Mouse (Mus musculus) 3134 (cell line): ENCODE results near the gene Dhrs7b.
A peak's percentile ranks its signal among the peaks of the same experiment; 100 is the strongest.
"Not testable (repeated sequence)": the region's sequence is repeated elsewhere in the genome, so short reads cannot be mapped to it uniquely, and the experiment has no call there.

ENCODE experiments used
- DNase-seq: peaks from one replicate; pipeline ENCODE4 v3.0.0-alpha.2; 2011; ENCODE audit warnings: low spot score; ENCODE audit not compliant: insufficient read length; ENCODE audit errors: extremely low read depth

Dhrs7b gene

DNA sequence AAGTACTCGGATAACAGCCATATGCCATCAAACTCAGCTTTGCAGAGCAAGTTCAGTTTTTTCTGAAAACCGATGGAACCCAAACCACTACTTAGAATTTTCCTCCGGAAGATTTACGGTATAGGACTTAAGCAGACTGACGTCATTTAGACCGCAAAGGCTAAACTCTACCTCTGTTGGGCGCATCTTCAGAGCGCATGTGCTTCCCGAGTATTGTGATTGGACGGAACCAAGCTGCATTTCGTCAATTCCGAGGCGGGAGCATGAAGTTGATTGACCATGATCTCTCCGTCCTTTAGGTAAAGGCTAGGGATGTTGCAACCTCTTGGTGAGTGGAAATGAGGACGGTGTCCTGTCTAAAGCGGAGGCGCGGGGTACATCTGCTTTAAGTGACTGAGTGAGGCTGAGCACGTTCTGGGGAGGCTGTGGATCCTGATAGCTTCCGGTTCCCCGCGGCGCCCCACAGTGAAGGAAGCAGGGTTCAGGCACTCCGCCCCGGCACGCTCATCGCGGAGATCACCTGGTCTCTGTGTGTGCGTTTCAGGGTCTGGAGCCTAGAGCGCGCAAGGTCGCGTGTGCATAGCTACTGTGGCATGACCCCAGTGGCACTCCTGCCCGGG lies at the start of gene Dhrs7b:
Gene Dhrs7b (plus strand): TSS at position 199 of the 620 bp plus-strand sequence.
- peak; percentile 80 for DNase-seq

DNA sequence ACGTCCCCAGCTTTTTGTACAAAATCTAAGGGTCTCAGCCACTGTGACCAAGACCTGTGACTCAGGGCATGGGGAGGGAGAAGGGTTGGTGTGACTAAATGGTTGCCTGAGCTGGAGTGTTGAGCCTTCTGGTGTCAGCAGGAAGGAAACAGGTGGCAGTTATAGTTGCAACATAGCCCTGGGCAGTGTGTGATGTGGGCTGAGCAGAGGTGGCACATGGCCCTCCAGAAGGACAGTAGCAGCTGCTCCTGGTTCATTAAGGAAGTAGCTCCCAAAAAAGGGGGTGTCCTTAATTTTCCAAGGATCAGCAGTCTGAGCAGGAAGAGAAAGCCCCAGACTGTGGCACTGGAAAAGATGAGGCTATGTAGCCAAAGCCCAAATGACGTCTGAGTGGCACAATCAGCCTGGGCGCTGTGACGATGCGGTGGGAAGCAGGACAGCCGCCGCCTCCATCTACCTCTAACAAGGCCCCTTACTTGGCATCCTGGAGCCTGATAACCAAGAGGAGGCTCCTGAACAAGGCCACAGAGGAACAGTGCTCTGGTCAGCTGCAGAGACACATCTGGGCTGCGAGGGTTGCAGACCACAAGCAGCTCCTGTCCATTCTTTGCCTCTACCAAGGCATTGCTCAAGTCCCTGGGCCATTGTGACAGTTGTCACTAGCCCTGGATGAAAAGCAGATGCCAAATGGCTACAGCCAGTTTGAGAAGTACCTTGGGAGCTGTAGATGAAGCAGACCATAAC lies 46.1 kb upstream of the Dhrs7b start:
- no peak for DNase-seq

DNA sequence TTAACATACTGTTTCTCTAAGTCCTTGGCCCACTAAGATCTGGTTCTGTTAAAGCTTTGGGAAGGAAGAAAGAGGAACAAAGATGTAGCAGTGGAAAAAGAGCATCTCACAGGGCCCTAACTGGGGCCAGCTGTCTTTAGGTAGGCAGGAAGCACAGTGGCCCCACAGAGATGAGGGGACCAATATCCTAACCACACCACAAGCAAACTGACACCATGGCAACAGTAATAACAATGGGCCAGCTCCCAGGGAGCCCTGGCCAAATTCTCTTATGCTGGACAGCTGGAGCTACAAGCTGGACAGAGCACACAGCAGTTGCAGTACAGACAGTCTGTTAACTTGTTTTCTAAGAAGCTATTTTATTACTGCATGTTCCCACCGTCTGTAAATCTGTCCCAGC lies 42.8 kb upstream of the Dhrs7b start:
- DNase-seq = no peak

GRCm38 (mm10) chr11:60790472-60790871 lies 40.0 kb upstream of the Dhrs7b start:
- DNase-seq = no peak

DNA sequence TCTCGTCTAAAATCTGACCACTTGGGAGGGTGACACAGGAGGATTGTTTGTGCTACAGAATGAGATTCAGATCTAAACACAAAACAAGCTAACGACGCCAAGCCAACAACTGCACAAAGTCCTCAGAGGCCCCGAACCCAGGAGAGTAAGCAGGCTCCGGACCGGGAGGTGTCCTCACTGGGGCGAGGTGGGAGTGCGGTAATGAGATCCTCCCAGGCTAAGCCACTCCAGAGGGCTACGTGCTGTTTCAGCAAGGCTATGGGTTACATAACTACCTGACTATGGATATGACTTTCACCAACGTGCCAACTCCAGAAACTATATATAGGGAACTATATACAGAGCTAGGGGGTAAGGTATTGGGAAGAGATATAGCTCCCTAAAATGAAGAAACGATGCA lies 34.1 kb upstream of the Dhrs7b start:
- no peak for DNase-seq

- no peak for DNase-seq
These were observed 30.5 kb upstream of the Dhrs7b start for GRCm38 (mm10) chr11:60799977-60800376.

DNA sequence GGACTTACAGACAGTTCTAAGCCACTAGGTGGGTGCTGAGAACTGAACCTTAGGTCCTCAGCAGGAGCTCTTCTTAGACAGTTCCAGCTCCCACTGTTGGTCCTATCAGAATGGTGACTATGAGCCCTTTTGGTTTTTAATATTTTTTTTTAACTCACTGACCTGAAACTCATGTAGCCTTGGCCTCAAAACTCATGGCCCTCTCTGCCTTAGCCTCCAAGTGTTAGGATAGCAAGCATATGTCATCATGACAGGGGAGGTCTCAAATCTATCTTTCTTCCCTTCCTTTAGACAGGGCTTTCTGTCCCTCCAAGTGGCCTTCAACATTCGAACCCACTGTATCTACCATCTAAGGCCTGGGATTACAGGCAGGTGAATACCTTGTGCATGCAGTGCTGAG lies 29.5 kb upstream of the Dhrs7b start:
- DNase-seq = no peak

DNA sequence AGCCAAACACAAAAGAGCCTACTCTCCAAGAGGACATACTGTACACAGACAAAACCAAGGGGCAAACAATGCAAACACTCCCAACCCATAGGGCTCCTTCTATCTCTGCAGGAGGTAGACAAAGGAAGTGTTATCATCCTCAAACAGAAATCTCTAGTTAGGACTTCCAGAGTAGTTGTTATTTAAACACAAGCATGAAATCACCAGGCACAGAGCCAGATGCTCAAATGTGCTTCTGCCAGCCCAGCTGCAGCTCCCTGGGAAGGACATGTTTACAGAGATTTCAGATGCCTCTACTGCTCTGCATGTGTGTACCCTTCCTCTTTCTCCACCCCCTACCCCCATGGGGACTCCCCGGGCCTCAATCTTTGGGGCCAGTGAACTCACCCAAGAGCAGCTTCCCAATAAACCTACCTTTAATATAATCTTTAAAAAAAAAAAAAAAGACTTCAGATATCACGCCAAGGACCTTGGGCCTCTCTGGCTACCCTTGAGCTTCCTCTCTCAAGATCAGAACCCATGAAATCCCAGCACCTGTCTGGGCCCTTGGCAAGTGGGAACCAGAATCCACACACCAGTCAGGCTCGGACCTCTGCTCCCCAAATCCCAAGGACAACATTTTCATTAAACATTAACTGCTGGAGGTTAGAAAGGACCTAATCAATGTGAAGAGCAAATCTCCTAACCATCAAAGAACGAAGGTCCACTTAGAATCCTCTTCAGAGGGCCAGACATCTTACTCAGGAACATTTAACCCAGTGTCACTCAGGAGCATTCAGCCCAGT lies 22.0 kb upstream of the Dhrs7b start:
- DNase-seq = no peak

GRCm38 (mm10) chr11:60809546-60809945 lies 20.9 kb upstream of the Dhrs7b start:
- no peak for DNase-seq

- no peak for DNase-seq
These were observed 20.1 kb upstream of the Dhrs7b start for GRCm38 (mm10) chr11:60810046-60810965.

DNA sequence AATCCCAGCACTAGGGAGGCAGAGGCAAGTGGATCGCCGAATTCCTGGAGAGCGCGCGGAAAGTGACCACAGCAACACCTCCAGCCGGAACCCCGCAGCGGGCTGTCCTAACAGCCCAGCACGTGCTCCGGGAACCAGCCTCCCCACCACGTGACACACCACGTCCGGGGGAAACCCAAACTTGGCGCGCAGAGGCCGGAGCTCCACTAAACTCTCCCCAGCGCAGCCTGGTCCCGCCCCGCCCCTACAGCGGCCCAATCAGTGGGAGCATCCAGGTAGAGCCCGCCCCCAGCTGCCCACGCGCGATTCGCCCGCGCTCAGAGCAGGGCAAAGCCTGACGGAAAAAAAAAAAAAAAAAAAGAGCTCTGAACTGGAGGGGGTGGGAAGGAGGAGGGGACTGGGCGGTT lies 19.4 kb upstream of the Dhrs7b start:
- DNase-seq = peak; percentile 99

- DNase-seq = not testable (repeated sequence)
These were observed 18.8 kb upstream of the Dhrs7b start, which contains the start of gene Shmt1 for GRCm38 (mm10) chr11:60811618-60812017. Gene Shmt1 (minus strand): TSS chr11:60811718.

DNA sequence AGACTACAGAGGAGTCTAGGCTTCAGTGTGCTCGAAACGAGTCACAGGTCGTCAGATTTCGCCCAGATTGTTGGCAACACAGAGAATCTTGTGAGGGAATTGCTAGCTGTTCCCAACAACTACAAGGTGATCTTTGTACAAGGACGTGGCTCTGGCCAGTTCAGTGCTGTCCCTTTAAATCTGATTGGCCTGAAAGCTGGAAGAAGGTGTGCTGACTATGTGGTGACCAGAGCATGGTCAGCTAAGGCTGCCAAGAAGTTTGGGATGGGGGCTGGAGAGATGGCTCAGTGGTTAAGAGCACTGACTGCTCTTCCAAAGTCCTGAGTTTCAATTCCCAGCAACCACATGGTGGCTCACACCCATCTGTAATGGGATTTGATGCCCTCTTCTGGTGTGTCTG lies 14.0 kb upstream of the Dhrs7b start:
- DNase-seq = no peak

GRCm38 (mm10) chr11:60823771-60824170 lies 6.7 kb upstream of the Dhrs7b start:
- no peak for DNase-seq

GRCm38 (mm10) chr11:60825191-60825590 lies 5.2 kb upstream of the Dhrs7b start:
- no peak for DNase-seq

DNA sequence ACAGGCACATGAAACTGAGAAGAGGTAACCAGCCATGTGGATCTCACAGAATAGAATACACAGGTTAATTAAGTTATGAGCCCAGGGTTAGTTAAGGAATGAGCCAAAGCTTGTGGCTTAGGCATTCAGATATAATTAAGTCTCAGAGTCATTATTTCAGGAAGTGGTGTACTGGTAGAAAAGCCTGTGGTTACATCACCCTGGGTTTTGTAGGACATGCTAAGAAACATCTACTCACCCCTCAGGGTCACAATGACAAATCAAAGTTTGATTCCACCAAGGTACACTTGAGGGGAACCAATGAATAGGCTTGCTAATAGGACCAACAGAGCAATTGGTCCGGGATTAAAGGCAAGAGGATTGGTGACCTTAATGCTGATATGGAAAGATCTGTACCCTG lies 3.7 kb upstream of the Dhrs7b start:
- no peak for DNase-seq

- DNase-seq = no peak
These were observed 3.0 kb upstream of the Dhrs7b start for GRCm38 (mm10) chr11:60827241-60827945.

DNA sequence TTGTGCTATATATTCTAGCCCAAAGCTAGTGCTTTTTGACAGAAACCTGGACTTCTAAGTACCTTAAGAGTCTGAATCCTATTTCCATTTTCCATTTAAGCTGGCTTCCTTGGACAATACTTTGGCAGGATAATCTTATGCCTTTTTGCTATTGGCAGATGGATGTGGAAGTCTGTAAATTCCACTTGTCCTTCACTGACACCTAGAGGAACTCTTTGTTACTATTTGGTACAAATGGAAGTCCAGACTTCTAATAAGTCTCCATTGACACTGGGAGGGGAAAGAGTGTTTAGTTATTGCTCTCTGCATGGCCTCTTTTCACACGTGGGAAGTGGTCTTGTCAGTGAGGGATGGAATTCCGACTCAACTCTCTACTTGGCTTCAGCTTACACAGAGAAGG lies 1.5 kb upstream of the Dhrs7b start:
- DNase-seq = no peak

GRCm38 (mm10) chr11:60836897-60837296 lies 6.5 kb downstream of the Dhrs7b start:
- DNase-seq = no peak
